Mouse (Mus musculus): ENCODE measurements around the gene Oxct1.

Oxct1 gene

DNA sequence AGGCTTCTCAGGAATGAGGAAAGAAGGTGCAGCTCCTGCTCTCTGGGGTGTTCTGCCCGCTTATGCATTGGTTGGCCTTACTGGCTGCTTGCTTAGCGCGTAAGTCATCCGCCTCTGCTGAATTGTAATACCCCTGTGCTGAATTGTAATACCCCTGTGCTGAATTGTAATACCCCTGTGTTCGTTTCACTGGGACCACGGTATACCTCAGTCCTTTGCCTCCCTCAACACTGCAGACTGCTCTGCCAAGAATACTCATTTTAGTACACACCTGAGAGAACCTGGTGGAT, 2.2 kb downstream of the Oxct1 start:
- no peak for DNase-seq (ENCODE audit: inconsistent ontology term)

GRCm38 (mm10) chr15:4028960-4029359, 2.8 kb downstream of the Oxct1 start:
- no peak for DNase-seq (ENCODE audit: inconsistent ontology term)

DNA sequence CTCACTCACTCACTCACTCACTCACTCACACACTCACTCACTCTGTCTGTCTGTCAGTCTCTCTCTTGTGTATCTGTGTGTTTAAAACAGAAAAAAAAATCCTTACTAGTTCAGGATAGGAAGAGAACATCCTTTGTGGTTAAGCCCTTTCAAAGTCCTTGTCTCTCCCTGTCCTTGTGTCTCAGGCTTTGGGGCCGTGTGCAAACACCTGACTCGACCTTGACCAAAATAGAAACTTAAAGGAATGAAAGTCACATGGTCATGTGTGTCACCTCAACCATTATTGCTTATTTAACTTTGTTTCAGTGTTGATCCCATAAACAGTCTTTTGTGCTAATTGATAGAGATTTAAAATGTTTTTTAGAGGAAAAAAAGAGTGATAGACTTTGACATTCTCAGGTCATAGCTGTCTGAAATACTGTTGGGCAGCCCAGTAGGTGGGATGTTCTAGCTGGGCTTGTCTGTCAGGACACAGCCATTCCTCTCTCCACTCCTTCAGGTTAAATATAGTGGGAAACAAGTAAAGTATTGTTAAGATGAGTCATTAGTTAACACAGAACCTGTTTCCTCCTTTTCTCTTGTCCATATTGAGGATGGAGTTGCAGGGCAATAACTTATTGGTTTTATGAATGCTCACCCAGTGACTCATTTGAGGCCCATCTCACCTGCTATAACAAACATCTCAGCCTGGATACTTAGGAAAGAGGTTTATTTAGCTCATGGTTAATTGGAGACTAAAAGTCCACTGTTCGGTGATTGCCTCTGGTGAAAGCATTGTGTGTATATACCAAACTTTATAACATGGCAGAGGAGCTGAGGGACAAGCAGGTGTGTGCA, 7.2 kb downstream of the Oxct1 start:
- DNase-seq (ENCODE audit: inconsistent ontology term), result no peak

- no peak for DNase-seq (ENCODE audit: inconsistent ontology term)
Measured at GRCm38 (mm10) chr15:4042423-4042822, 16.2 kb downstream of the Oxct1 start.

DNA sequence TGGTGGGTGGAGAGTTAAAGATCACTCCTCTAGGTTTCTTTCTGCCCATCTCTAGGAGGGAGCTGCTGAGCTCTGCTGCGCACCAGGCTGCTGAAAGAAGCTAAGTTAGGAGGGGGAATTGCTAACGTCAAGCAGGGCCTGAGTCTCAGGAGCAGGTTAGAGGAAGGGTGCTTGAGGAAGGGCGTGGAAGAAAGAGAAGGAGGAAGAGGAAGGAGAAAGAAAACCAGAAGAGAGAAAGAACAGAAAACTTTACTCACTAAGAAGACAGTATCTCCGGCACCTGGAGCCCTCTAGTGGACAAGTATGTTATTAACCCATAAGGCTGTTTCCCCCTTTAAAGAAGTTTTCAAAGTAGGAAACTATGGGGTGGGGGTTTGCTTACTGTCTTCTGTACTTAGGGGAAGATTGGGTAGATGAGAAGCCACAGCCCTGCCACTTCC, 16.9 kb downstream of the Oxct1 start:
- no peak for DNase-seq (ENCODE audit: inconsistent ontology term)

DNA sequence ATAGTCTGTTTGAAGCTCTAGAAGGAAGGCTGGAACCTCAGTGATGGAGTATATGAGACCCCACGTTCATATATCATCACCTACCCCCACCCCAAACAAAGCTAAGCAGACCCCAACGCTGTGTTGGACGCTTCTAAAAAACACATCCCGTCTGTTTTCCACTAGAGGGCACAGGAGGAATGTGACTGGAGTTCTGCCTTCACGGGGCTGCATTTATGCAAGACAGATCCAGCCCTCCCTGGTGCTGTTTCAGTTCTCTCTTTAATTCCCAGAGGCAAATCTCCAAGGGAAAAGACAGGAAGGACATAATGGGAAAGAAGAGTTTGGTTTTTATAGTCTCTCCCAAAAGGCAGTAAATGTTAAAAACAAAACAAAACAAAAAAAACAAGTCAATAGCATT, 30.4 kb downstream of the Oxct1 start:
- DNase-seq (ENCODE audit: inconsistent ontology term), result no peak

DNA sequence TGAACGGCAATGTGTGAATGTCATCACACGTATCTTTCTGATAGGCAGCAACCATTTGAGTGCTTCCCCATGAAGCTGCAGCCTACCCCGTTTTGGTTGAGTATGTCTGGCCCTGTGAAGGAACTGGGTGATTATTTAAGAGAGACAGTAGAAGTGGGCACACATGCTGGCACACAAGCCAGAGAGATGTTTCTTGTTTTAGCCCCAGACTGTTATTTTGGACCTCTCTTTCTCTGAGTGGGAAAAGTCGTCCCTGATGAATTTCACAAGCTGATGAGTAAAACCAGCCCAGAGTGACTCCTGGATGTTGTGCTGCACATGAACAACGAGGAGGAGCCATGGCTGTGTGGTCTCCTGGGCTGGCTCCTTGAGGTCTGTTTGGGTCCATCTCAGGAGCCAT, 37.4 kb downstream of the Oxct1 start:
- no peak for DNase-seq (ENCODE audit: inconsistent ontology term)

DNA sequence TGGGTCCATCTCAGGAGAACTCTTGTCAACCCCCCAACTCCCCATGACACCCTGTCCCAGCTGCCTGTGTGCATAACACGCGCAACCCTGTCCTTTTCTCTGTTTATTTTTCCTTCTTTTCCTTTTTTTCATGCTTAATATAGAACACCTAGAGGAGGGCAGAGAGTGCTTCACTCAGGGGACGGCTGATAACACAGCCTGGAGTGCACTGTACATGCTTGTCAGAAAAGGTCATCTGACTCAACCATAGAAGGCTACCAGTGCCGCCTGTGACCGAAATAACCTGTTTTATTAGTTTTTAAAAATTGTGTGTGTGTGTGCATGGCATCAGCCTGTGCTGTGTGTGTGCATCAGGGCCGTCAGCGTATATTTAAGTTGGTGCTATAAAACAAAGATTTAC, 37.8 kb downstream of the Oxct1 start:
- DNase-seq (ENCODE audit: inconsistent ontology term), result no peak

DNA sequence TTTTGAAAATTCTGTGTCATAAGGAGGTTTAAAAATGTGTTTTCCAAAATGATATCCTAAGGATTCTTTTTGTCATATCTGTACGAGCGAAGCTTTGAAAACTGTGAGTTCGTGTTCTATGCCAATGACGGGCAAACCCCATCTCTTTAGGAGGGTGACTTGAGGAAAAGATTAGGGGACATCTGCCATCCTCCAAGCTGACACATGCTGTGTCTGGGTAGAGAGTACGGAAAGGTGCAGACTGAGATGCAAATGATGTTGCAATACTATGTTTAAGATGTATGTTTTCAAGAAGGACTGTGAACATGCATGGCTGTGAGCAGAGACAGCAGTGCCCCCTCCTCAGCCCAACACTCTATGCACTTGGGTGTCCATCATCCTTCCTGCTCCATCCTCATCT, 38.5 kb downstream of the Oxct1 start:
- no peak for DNase-seq (ENCODE audit: inconsistent ontology term)

- DNase-seq (ENCODE audit: inconsistent ontology term), result peak; percentile 73
Measured at GRCm38 (mm10) chr15:4067273-4067990, 41.2 kb downstream of the Oxct1 start.

DNA sequence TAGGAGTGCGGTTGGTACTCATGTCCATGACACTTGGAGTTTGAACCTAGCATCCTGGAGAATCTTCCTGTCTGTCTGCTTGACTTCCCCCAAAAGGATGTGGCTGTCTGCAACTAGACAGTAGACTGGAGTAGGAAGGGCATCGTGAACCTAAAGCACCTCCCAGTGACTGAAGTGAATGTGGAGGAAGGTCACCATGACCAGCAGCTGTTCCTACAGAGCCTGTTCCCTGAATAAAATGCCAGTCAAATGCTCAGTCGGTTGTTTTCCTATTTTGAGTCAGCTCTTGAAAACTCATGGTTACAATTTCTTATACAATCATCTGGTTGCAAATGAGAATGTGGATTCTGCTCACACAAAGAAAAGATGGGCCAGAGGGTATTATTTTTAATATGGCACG, 51.8 kb downstream of the Oxct1 start:
- DNase-seq (ENCODE audit: inconsistent ontology term), result no peak

- DNase-seq (ENCODE audit: inconsistent ontology term), result no peak
Measured at GRCm38 (mm10) chr15:4078785-4079184, 52.6 kb downstream of the Oxct1 start.

- DNase-seq (ENCODE audit: inconsistent ontology term), result no peak
Measured at GRCm38 (mm10) chr15:4079425-4080189, 53.4 kb downstream of the Oxct1 start.

GRCm38 (mm10) chr15:4085600-4086384, 59.6 kb downstream of the Oxct1 start:
- DNase-seq (ENCODE audit: inconsistent ontology term), result no peak

GRCm38 (mm10) chr15:4087446-4087845, 61.3 kb downstream of the Oxct1 start:
- DNase-seq (ENCODE audit: inconsistent ontology term), result no peak

DNA sequence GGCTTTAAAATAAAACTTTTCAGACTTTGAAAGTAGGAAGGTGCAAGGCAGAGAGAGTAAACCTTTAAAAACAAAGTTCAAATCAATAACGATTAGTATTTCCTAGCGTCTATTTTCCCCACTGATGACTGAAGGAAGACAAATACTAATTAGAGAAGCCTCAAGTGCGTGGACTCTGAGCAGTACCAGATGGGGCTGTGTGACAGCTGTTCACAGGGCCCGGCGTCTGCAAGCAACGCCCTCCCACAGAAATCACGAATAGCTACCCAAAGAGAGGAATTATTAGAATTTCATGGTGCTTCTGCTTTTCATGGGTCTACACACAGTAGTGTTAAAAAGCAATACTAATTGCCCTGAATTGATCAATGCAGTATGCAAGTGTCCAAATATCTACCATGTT, 61.7 kb downstream of the Oxct1 start:
- no peak for DNase-seq (ENCODE audit: inconsistent ontology term)

DNA sequence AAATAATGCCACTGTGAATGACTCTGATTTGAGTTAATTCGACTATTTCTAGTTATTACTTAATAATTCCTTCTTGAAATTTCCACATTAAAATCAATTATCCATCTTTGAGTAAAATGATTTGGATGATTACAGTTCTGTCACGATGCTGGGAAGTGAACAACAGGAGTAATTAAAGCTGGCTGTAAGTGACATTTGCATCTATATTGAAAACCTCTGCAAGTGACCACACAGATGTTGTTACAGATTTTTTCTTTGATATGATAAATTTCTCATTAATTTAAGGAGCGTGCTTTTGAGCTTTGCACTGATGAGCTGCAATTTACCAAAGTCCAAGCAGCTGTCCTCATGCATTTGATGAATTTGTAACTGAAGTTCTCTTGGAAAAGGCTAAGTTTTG, 64.4 kb downstream of the Oxct1 start:
- no peak for DNase-seq (ENCODE audit: inconsistent ontology term)

DNA sequence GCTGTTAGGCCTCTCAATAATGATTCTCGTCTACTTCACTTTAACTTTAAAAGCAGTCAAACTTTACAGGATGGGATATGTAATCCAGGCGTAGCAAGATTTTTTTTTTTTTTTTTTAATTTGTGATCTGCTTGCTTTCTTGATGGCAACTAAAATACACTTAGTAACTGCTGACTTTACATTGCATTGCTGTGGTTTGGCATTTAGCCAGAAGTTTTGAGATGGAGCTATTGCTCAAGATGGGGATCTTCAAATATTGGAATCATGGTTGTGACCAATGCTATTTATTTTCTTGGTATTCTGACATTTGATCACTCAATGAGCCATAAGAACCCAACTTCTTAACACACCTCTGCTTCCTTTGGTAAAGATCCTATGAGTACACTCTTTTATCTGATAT, 66.4 kb downstream of the Oxct1 start:
- DNase-seq (ENCODE audit: inconsistent ontology term), result no peak

- DNase-seq (ENCODE audit: inconsistent ontology term), result no peak
Measured at GRCm38 (mm10) chr15:4100341-4100921, 74.2 kb downstream of the Oxct1 start.

- DNase-seq (ENCODE audit: inconsistent ontology term), result no peak
Measured at GRCm38 (mm10) chr15:4101025-4101424, 74.8 kb downstream of the Oxct1 start.

GRCm38 (mm10) chr15:4104319-4104718, 78.1 kb downstream of the Oxct1 start:
- DNase-seq (ENCODE audit: inconsistent ontology term), result no peak

All from Muller cell, postnatal 12 days (primary cell).